Mouse (Mus musculus) embryo, embryonic 9.5 days (tissue): Measurements from ENCODE around the gene Ttc41.
"Not testable (repeated sequence)": the region's sequence is repeated elsewhere in the genome, so short reads cannot be mapped to it uniquely, and the experiment has no call there.

Source experiments
- DNase-seq: peaks from one replicate; pipeline ENCODE4 v3.0.0-alpha.2; 2017; ENCODE audit errors: extremely low spot score

Gene Ttc41

DNA sequence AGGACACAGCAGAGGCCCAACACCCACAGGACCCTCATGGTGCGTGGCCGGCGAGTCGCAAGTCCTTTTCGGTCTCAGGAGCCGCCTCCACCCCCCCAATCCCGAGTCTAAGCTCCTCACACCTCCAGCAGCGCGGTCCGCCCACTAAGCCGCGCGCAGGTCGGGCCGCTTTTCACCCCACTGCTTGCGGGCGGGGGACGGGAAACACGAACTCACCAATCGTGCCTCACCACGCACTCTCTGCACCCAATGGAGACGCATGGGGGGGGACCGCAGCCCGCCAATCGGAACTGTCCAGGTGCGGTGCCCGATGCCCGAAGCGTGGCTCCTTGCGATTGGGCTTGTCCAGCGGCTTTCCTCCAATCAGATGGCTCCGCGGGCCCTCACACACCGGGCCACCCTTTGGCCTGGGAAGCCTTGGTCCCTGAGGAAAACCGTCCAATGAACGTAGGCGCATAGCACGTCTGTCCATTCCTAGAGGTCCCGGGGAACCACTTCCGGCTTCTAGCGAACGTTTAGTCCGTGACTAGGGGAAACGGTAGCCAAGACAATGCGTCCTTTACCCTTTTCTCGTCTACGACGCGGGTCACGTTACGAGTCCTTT lies at the start of gene Ttc41, which contains the start of gene Hsp90b1:
TSS of gene Ttc41 (plus strand) at position 494 of the 604 bp plus-strand sequence.
TSS of gene Hsp90b1 (minus strand) at position 192 of the 604 bp plus-strand sequence.
- peak; percentile 99 for DNase-seq

DNA sequence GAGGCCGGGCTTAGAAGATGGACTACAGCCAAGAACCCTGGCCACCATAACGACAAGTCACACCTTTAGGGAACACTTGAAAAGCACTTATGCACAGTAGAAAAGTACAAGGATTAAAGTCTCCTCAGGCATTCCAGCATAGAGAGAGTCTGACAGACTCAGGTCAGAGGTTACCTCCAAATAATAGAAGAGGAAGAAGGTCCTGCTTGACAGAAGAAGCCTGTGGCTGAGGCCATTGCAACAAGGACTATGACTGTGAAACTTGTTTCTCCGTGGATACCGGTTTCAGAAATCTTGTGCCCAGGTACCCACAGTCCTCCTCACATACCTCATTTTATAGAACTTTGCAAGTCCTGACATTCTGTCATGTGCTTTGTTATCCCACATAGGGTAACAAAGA lies 35.1 kb upstream of the Ttc41 start:
- not testable (repeated sequence) for DNase-seq

DNA sequence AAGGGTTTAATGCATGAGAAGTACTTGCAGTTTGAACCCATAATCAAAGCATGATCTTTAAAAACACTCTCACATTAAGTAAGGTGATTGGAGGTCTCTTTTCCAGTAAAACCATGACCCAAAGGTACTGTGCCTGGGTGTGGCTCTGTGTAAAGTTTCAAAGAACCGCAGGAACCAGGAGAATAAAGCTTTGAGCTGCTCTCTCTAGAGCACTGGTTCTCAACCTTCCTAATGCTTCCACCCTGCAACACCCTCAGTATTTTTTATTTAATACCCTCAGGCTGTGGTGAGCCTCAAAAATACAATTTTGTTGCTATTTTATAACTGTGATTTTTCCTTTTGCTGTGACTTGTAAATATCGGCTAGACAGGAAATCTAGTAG lies 20.8 kb upstream of the Ttc41 start:
- peak; percentile 22 for DNase-seq

DNA sequence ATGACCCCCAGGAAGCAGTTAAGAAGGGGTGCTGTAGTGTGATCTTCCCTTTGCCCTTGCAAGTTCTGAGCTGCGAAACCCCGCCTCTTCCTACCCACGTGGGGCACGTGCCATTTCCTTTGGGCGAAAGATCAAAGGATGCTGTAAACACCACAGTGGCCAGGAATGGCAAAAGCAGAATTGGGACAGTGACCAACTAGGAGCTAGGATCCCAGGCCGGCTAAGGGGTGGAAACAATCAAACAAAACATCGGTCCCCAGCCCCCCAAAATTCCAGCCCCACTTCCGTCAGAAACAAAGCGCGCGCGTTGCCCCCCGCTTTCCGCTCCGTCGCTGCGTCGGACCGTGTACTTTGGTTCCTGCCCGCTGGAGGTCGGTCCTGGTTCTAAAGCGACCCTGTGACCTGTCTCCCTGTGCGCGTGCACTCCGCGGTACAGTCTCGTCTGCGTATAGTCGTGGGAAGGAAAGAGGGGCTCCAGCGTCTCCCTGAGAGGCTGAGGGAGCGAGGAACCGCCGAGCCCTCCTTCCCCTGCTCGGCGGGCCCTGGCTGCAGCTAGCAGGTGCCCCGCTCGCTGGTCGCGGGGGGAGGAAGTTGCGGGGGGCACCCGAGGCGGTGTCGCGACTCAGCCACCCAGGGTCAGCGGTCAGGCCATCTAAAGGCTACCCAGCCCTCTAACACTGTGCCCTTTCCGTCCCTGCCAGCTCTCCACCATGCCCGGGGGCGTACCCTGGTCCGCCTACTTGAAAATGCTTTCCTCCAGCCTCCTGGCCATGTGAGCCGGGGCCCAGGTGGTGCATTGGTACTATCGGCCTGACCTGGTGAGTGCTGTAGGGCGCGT lies 20.2 kb upstream of the Ttc41 start:
- peak; percentile 90 for DNase-seq

DNA sequence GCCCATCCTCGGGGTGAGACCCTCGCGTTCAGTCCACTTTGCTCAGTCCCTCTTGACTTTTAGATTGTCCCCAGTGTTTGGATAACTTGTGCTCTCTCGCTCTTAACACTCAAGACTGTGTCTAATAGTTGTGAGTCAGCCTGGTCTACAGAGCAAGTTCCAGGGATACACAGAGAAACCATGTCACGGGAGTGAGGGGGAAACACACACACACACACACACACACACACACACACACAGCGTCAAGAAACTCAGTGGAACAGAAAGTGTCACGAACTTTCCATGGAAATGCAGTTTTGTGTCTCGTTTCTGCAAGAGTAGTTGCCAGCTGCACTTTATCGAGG lies 19.6 kb upstream of the Ttc41 start:
- not testable (repeated sequence) for DNase-seq

DNA sequence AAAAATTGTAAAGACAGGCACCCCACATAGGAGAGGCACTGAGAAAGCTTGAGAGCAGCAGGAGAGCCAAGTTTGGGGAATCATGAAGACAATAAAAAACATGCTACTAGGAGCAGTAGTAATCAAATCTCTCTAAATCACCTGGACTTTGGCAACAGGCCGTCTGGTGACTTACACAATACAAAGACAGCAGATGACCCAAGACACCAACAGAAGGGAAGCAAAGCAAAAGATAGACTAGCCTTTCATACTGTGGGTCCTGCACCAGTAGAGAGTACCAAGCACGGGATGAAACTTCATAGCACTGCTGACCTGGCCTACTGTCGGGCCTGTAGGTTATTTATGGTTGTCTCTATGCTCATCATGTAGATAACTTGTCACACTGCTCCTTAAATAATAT lies 5.4 kb upstream of the Ttc41 start:
- DNase-seq, result no peak

DNA sequence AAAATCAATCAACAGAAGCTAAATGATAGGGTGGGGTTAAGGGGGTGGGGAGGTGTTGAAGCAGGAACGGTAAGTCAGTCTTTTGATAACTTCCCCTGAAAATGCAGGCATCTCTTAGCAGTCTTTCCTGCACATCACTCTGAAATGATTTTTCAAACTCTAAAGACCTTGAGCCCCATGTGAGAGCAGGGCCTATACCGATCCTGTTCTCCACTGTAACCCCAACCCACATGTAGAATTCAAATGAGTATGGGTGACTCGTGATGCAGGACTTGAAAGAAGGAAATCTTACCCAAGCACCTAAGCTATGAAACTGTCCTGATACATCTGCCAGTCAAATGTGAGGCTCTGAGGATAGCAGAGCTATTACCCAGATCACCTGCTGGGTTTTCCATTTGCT lies 4.6 kb upstream of the Ttc41 start:
- DNase-seq, result no peak

DNA sequence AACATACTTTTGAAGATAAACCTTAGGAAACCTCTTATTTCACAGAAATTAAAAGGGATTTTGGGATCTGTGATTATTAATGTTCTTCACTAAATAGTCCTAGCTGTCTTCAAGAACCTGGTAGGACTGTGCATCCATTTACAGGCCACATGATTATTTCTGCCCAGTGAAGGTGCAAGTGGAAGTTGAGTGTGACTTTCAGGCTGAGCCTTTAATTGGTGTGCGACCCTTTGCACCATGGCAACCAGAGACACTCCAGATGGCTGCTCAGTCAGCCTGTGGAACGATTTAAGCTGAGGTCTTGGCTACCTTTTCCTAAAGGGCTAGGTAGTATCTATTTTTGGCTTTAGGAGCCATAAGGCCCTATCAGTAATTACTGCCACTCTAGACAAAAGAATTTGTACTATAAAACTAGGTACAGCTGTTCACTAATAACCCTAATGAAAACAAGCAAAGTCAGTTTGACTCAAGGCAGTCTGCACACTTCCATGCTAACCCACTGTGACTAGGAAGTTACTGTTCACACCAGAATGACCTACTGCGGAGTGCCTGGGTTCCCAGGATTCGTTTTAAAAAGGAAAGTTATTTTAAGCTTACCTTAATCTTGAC lies 3.2 kb upstream of the Ttc41 start:
- DNase-seq, result no peak

DNA sequence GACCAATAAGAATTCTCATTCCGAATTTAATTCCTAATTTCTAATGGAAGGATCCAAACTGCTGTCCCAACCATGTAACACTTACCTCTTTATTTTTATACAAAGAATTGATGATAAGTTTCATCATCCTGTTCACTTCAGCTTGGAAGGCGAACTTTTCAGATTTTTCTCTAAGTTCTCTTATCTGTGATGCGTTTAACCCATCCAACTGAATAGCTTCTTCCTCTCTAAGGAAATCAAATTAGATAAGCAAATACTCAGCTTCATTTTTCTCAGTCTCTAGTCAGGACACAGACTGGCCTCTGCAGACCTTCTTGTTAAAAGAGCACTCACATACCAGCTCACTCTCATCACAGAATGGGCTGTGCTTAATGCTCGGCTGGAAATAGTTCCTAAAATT lies 2.2 kb upstream of the Ttc41 start:
- no peak for DNase-seq

DNA sequence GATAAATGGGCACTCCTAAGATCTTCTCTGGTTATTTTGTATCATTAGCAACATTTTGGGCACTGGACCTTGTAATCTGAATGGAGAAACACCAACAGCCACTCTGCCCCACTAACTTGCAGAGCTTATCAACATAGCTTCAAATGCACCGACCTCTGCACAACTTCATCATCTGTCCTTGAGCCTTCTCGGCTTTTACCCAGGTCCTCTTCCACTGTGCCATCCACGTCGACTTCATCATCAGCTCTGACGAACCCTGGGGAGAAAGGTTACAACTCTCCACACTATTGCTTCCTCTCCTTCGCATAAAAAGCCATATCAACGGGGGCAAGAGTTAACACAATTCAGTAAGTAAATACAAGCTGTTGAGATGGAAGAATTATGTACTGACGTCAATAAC lies 1.5 kb upstream of the Ttc41 start:
- no peak for DNase-seq

DNA sequence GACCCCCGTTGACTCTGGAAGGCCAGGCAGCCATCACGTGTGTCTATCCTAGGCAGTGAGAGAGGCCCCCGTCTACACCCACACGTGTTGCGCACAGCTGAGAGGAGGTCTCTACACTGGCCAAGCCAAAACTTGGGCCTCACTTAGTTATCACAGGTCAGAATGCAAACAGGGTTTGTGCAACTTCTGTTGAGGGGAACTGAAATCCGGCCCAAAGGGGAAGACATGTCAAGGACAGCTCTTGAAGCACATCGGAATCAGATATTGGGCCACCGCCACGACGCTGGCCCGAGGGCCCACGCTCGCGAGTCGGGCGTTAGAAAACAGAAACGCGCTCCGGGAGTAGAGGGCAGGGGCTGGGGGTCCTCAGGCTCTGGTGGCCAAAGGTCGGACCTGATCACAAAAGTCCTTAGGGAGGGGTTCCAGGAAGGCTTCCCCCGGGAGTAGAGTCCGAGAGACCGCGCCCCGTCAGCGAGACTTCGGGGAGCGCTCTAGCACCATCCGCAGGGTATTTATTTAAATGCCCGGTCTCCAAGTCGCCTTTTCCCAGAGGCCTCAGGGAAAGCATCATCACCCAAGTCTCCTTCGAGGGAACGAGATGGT lies 921 bp upstream of the Ttc41 start:
- peak; percentile 48 for DNase-seq

DNA sequence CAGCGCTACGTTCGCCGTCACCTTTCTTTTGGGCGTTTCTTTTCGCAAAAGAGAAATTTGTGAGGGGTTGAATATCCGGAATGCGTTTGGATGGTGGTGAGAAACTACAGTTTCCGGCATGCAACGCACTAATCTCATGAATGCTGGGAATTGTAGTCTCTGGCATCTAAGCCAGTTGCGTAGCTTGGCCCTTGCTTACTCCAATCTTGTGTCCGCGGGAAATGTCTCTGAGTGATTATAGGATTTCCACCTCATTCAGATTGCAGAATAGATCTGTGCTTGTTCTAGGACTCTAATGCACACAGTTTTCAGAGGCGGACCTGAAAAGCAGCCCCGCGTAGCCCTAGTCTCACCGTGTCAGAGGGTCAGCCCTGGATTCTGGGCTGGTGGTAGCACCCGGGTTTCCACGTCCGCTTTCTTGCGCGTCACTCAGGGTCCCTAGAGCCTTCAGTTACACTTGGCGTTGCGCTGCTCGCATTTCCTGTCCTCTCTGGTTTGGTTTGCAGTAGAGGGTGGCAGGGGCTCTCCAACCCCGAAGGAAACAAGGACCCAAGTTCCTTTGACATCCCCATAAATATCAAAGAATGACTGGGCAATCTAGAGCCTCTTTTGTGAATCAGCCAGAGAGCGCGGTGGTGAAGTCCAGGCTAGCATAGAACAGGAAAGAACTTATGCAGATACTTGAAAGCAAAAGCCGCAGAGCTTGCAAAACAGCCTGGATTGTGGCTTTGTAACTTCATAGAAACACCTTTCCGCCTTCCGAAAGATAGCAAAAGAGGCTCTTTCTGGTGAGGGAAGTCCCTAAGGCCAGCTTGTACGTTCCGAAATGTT lies 526 bp downstream of the Ttc41 start:
- peak; percentile 93 for DNase-seq

DNA sequence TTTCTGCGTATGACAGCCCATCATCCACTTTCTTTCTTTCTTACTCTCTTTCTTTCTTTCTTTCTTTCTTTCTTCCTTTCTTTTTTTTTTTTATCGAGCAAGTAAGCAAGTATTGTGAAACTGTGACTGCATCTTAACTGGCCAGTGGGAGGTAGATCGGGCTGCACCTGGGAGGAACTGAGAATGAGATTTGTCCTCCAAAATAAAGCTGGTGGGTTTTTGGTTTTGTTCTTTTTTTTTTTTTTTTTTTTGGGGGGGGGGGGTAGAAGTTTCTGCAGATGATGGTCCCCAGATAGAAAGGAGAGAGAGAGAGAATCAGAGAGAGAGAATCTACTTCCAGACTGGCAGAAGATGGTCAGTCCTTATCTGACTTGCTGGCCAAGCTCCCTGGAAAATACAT lies 1.5 kb downstream of the Ttc41 start:
- DNase-seq, result no peak

DNA sequence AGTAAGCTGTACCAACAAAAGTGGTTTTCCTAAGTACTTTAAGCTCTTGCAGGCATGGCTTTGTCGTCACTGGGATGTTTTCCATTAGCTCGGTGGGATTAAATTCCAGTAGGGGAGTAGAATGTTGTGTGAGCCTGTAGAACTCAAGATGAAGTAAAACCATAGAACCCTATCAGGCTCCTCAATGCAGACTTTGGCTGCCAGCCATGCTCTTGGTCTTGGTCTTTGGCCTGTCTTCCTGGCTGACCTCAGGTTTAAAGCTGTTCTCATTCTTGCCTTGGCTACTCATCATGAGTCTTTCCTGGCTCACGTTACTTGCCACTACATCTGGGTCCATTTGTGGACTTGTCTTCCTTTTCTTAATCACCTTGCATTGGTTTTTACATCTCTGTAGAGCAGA lies 6.5 kb downstream of the Ttc41 start:
- no peak for DNase-seq

DNA sequence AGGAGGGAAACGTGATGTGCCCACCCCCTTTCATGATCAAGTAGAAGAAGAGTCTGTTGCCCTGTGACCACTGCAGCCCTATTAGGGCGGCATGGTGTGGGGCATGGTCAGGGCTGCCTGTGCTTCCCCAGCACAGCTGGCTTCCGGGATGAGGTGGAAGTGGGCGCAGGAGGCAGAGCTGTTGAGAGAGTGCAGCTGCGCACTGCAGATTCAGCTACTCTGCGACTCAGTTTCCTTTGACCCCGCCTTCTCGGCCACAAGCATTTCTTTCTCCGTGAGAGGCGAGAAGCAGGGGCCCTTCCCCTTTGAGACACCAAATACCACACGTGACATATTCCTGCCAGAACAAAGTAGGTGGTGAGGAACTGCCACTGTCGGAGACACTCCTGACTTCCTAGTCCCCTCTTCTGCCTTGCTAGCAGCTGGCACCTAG lies 22.0 kb downstream of the Ttc41 start:
- peak; percentile 51 for DNase-seq

DNA sequence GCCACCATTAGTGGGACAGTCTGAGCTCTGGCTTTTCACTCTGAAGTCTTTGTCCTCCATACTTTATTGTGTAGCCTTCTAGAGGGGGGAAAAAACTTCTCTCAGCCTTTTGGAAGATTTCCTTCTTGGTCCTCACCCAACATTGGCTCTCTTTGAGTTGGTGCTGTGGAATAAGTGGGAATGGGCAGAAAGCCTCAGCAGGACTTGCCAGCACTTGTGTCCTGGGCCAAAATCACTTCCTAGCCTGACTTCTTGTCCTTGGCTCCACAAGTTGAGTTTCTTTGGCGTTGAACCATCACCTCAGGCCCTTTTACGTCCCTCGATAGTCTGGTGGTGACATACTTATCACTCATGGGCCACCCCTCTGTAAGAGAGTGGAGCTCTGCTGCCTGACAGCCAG lies 22.6 kb downstream of the Ttc41 start:
- DNase-seq, result no peak

DNA sequence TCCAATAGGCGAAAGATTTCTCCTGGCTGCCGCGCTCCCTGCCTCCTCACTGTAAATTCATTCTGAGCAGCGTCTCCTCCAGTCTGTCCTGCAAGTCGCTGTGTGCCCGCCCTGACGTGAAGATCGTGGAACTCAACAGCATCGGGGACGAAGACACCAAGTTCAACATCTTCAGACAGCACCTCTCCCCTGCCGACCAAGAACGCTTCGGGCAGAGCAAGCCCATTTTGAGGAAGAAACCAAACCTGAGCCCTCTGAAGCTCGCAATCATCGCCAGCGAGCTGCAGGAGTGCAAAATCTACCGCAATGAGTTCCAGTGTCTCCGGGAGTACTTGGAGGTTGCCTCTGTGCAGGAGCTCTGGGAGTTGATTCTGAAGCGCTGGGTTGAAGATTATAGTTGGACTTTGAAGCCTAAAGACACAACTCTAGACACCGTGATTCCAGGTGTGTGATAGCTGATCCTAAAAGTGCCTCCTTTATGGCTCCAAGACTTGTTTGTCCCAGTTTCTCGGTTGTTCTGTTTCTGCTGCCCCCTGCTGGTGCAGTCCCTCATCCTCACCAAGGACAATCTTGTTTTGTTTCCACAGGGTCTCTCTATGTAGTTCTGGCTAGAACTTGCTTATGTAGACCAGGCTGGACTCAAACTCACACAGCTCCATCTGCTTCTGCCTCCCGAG lies 25.4 kb downstream of the Ttc41 start:
- DNase-seq, result peak; percentile 85

DNA sequence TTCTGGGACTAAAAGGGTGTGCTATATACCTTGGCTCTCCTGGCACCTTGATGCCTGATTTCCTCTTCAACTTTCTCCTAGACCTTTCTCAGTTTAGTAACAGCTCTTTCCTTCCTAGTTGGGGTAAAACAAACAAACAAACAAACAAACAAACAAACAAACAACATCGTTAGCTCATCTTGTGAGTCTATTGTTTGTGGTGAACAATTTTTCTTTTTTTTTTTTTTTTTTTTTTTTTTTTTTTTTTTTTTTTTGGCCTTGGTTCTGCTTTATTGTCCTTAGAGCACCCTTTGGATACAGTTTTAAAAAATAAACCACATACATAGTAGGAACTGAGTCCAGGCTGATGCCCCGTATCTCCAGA lies 25.9 kb downstream of the Ttc41 start:
- DNase-seq, result no peak

DNA sequence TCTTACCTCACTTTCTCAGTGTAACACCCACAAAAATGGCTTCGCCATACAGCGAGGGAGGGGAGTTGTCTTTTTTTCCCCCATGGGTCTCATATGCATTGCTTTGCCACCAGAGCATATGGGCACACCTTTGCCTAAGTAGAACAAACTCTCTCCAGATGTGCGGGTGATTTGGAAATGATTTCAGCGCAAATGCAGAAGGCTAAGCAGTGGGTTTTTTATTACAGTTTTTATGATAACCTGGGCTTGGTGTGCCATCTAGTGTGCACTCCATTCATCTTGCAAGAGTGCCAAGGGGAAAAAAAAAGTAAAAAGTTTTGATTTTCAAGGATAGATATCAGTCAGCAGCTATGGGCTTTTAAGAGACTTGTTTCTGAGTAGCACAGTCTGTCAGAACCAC lies 29.4 kb downstream of the Ttc41 start:
- no peak for DNase-seq

DNA sequence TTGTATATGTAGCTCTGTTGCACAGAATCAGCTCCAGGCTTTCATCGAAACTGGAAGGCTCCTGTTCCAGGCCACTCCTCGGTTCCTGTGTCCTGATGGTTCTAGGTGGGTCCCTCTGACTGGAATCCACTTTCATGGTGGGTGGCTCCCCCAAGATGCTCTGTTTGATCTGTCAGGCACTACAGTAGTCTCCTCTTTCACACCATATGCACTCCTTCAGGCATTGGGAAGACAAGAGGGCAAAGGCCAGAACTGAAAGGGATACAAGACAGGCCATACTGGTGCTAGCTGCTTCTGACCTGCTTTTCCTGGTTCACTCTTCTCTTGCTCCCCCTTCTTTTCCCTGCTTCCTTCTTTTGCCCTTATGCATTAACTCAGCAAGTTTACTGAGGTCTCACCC lies 37.3 kb downstream of the Ttc41 start:
- no peak for DNase-seq

DNA sequence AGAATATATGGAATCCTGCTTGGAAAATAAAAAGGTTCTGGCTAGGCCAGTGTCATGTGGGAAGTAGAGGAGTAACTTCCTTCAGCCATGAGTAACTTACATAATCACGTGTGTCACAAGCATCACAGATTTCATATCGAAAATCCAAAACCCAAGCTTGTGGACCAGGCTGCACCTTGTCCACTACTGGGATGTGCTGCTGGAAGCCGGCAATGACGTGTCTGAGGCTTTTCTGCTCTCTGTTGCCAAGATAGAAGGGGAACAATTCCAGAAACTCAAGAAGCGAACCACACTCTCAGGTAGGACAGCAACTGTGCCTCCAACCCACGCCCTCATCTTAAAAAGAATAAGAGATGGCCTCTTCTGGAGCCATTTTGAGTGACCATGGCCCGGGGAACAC lies 38.7 kb downstream of the Ttc41 start:
- no peak for DNase-seq
